Mouse (Mus musculus) heart, embryonic 15.5 days (tissue): ENCODE data around the gene Col23a1. TPM values are rescaled to one million over a fixed set of nuclear protein-coding genes. Genes with fewer than 3 reads are reported as not detected.
"Not testable (repeated sequence)": the region's sequence is repeated elsewhere in the genome, so short reads cannot be mapped to it uniquely, and the experiment has no call there.

Source experiments
- ATAC-seq: fragments of 200-750 bp; cut with Nextera tagmentation; replicated peaks from 2 replicates; pipeline ENCODE4 v1.8.0; 2017; ENCODE audit warnings: low read depth, moderate TSS enrichment; ENCODE audit not compliant: insufficient number of reproducible peaks, insufficient read depth, low FRiP score
- H3K27ac ChIP-seq: fragments of 300-500 bp; sonication (generic); 2 replicates; pipeline ENCODE4 v1.5.1; 2015; ENCODE audit warnings: mild to moderate bottlenecking, inconsistent platforms
- H3K27me3 ChIP-seq: fragments of 300-500 bp; sonication (generic); 2 replicates; pipeline ENCODE4 v1.6.1; 2015; ENCODE audit warnings: inconsistent platforms
- H3K36me3 ChIP-seq: fragments of 300-500 bp; sonication (generic); 2 replicates; pipeline ENCODE4 v1.6.1; 2015; ENCODE audit warnings: mild to moderate bottlenecking, inconsistent platforms
- H3K4me1 ChIP-seq: fragments of 300-500 bp; sonication (generic); replicated peaks from 2 replicates; pipeline ENCODE4 v1.6.1; 2015; ENCODE audit warnings: inconsistent platforms
- H3K4me2 ChIP-seq: fragments of 300-500 bp; sonication (generic); 2 replicates; pipeline ENCODE4 v1.6.1; 2015; ENCODE audit warnings: inconsistent platforms, mild to moderate bottlenecking, moderate library complexity
- H3K4me3 ChIP-seq: fragments of 300-500 bp; sonication (generic); 2 replicates; pipeline ENCODE4 v1.5.1; 2015; ENCODE audit warnings: mild to moderate bottlenecking, inconsistent platforms
- H3K9ac ChIP-seq: fragments of 300-500 bp; sonication (generic); 2 replicates; pipeline ENCODE4 v1.6.1; 2015; ENCODE audit warnings: mild to moderate bottlenecking, inconsistent platforms
- H3K9me3 ChIP-seq: fragments of 300-500 bp; sonication (generic); replicated peaks from 2 replicates; pipeline ENCODE4 v1.6.1; 2016; ENCODE audit warnings: inconsistent platforms
- WGBS: fragments of 180-500 bp; shearing (Covaris S2); methylation state at CpG from one replicate; pipeline ENCODE4 v1.1.7; 2015; ENCODE audit warnings: mixed read lengths; 5-methylcytosine and 5-hydroxymethylcytosine counted together
- polyA plus RNA-seq: library from polyadenylated mRNA; unstranded; fragments of >200 nt; fragmentation: Nextera tagmentation; extraction: Ambion mirVana; gene quantifications from 2 replicates; pipeline ENCODE4 v1.2.1, GENCODE M21; 2015

Gene Col23a1
- polyA plus RNA-seq, 1 experiment from 2014 or later = 7.2 TPM

GRCm38 (mm10) chr11:51609266-51609909 lies 319.7 kb downstream of the Col23a1 start:
- H3K9me3 ChIP-seq = no peaks in the 10 kb centered on the region
- no peak for ATAC-seq
- H3K4me2 ChIP-seq = no peak overlapping the region
- no peaks in the 10 kb centered on the region for H3K27me3 ChIP-seq
- H3K9ac ChIP-seq = no peak overlapping the region
- peaks cover 5% of the 10 kb centered on the region for H3K36me3 ChIP-seq
- H3K4me1 ChIP-seq = peaks cover 16% of the 10 kb centered on the region
- no peak overlapping the region for H3K27ac ChIP-seq
- no peak overlapping the region for H3K4me3 ChIP-seq
- 72% methylated on average over 3 of the region's 3 CpGs for WGBS

- H3K4me3 ChIP-seq, H3K9ac ChIP-seq, H3K36me3 ChIP-seq, H3K27ac ChIP-seq, H3K27me3 ChIP-seq, H3K9me3 ChIP-seq, H3K4me2 ChIP-seq, ATAC-seq: not testable (repeated sequence)
- 76% methylated on average over 5 of the region's 5 CpGs for WGBS
- peaks cover 15% of the 10 kb centered on the region for H3K4me1 ChIP-seq
Measured at GRCm38 (mm10) chr11:51609940-51610339, 320.2 kb downstream of the Col23a1 start.

- Histone ChIP-seq H3K4me3 (no peak overlapping the region), H3K4me2 (no peak overlapping the region), H3K36me3 (no peaks in the 10 kb centered on the region), H3K9ac (no peak overlapping the region), H3K9me3 (no peaks in the 10 kb centered on the region), H3K4me1 (peaks cover 18% of the 10 kb centered on the region), H3K27me3 (no peaks in the 10 kb centered on the region), H3K27ac (no peak overlapping the region)
- 77% methylated on average over 8 of the region's 8 CpGs for WGBS
- ATAC-seq = no peak
Measured at GRCm38 (mm10) chr11:51614256-51614655, 324.5 kb downstream of the Col23a1 start.

- Histone ChIP-seq H3K4me3 (peak overlapping the region; percentile 46), H3K27me3 (no peaks in the 10 kb centered on the region), H3K9ac (peak overlapping the region; percentile 59; the same call in 1 of the 2 replicates), H3K4me2 (peak overlapping the region; percentile 79), H3K27ac (peak overlapping the region; percentile 89), H3K4me1 (peaks cover 21% of the 10 kb centered on the region), H3K36me3 (no peaks in the 10 kb centered on the region), H3K9me3 (no peaks in the 10 kb centered on the region)
- 32% methylated on average over 7 of the region's 7 CpGs for WGBS
- ATAC-seq = no peak
Measured at GRCm38 (mm10) chr11:51615129-51615528, 325.4 kb downstream of the Col23a1 start.

GRCm38 (mm10) chr11:51615601-51616000 lies 325.9 kb downstream of the Col23a1 start:
- Histone ChIP-seq H3K27ac (peak overlapping the region; percentile 89), H3K4me3 (peak overlapping the region; percentile 46), H3K9me3 (no peaks in the 10 kb centered on the region), H3K4me2 (peak overlapping the region; percentile 79), H3K9ac (peak overlapping the region; percentile 59), H3K4me1 (peaks cover 26% of the 10 kb centered on the region), H3K36me3 (no peaks in the 10 kb centered on the region), H3K27me3 (no peaks in the 10 kb centered on the region)
- WGBS = 1% methylated on average over 14 of the region's 14 CpGs
- ATAC-seq = peak; percentile 57; the same call in 1 of the 2 replicates

GRCm38 (mm10) chr11:51616113-51616512 lies 326.4 kb downstream of the Col23a1 start:
- WGBS = 90% methylated on average over 7 of the region's 7 CpGs
- peak overlapping the region; percentile 59; the same call in 1 of the 2 replicates for H3K9ac ChIP-seq
- not testable (repeated sequence) for ATAC-seq, H3K27me3 ChIP-seq, H3K9me3 ChIP-seq, H3K36me3 ChIP-seq
- H3K4me2 ChIP-seq = peak overlapping the region; percentile 79
- H3K27ac ChIP-seq = peak overlapping the region; percentile 89
- H3K4me1 ChIP-seq = peaks cover 31% of the 10 kb centered on the region
- H3K4me3 ChIP-seq = peak overlapping the region; percentile 46

GRCm38 (mm10) chr11:51617693-51618092 lies 328.0 kb downstream of the Col23a1 start:
- no peak overlapping the region for H3K27ac ChIP-seq
- H3K4me1 ChIP-seq = peaks cover 35% of the 10 kb centered on the region
- no peak for ATAC-seq
- H3K36me3 ChIP-seq = peaks cover 6% of the 10 kb centered on the region; the same call in 1 of the 2 replicates
- H3K27me3 ChIP-seq = no peaks in the 10 kb centered on the region
- WGBS = 6% methylated on average over 4 of the region's 4 CpGs
- no peaks in the 10 kb centered on the region for H3K9me3 ChIP-seq
- no peak overlapping the region for H3K4me2 ChIP-seq
- H3K9ac ChIP-seq = no peak overlapping the region
- H3K4me3 ChIP-seq = no peak overlapping the region

GRCm38 (mm10) chr11:51618894-51619408 lies 329.2 kb downstream of the Col23a1 start:
- H3K4me1 ChIP-seq = peaks cover 35% of the 10 kb centered on the region
- peaks cover 19% of the 10 kb centered on the region for H3K36me3 ChIP-seq
- peak overlapping the region; percentile 69 for H3K4me3 ChIP-seq
- no peaks in the 10 kb centered on the region for H3K9me3 ChIP-seq
- no peaks in the 10 kb centered on the region for H3K27me3 ChIP-seq
- H3K4me2 ChIP-seq = peak overlapping the region; percentile 76
- H3K27ac ChIP-seq = peak overlapping the region; percentile 9; the same call in 1 of the 2 replicates
- no peak overlapping the region for H3K9ac ChIP-seq
- ATAC-seq = 0 out of 2 replicates have a peak, but pooled peaks have one; percentile 5
- WGBS = 48% methylated on average over 8 of the region's 8 CpGs

GRCm38 (mm10) chr11:51619409-51620060 lies 329.8 kb downstream of the Col23a1 start, which contains the start of gene Nhp2:
TSS of gene Nhp2 (plus strand) at chr11:51619735.
- peak within 1 kb of the TSS; percentile 69 for H3K4me3 ChIP-seq
- ATAC-seq = peak; percentile 91
- H3K9ac ChIP-seq = peak within 1 kb of the TSS; percentile 62
- peak within 1 kb of the TSS; percentile 35 for H3K27ac ChIP-seq
- peaks cover 35% of the 10 kb centered on the region for H3K4me1 ChIP-seq
- peaks cover 25% of the 10 kb centered on the region for H3K36me3 ChIP-seq
- H3K9me3 ChIP-seq = no peaks in the 10 kb centered on the region
- under 1% methylated on average over 51 of the region's 51 CpGs for WGBS
- peak within 1 kb of the TSS; percentile 76 for H3K4me2 ChIP-seq
- no peaks in the 10 kb centered on the region for H3K27me3 ChIP-seq

- Histone ChIP-seq H3K4me3 (peak overlapping the region; percentile 69), H3K9me3 (no peaks in the 10 kb centered on the region), H3K27me3 (no peaks in the 10 kb centered on the region), H3K27ac (peak overlapping the region; percentile 35; the same call in 1 of the 2 replicates), H3K36me3 (peaks cover 30% of the 10 kb centered on the region), H3K4me2 (peak overlapping the region; percentile 76), H3K9ac (peak overlapping the region; percentile 62), H3K4me1 (peaks cover 29% of the 10 kb centered on the region)
- WGBS = 1% methylated on average over 11 of the region's 11 CpGs
- no peak for ATAC-seq
Measured at GRCm38 (mm10) chr11:51620084-51620483, 330.4 kb downstream of the Col23a1 start.

GRCm38 (mm10) chr11:51621776-51622175 lies 332.1 kb downstream of the Col23a1 start:
- ATAC-seq = no peak
- no peaks in the 10 kb centered on the region for H3K9me3 ChIP-seq

More at GRCm38 (mm10) chr11:51621776-51622175, 332.1 kb downstream of the Col23a1 start:
- H3K27me3 ChIP-seq = no peaks in the 10 kb centered on the region
- H3K36me3 ChIP-seq = peaks cover 44% of the 10 kb centered on the region
- H3K4me2 ChIP-seq = no peak overlapping the region
- H3K9ac ChIP-seq = no peak overlapping the region
- H3K27ac ChIP-seq = no peak overlapping the region
- H3K4me3 ChIP-seq = no peak overlapping the region
- WGBS = 92% methylated on average over 2 of the region's 2 CpGs
- H3K4me1 ChIP-seq = peaks cover 20% of the 10 kb centered on the region
